Mouse (Mus musculus) spleen, adult 2 months (tissue): ENCODE measurements around the gene Spata31d1d.

ENCODE experiments used
- CTCF ChIP-seq: fragments of 200-500 bp; IDR thresholded peaks from 2 replicates; pipeline ENCODE4 v1.5.1; 2011; ENCODE audit warnings: mild to moderate bottlenecking, inconsistent platforms; ENCODE audit not compliant: insufficient read depth, insufficient read length, insufficient replicate concordance; ENCODE audit errors: extremely low read depth
- POLR2A ChIP-seq: fragments of 200-500 bp; IDR thresholded peaks from 2 replicates; pipeline ENCODE4 v1.6.1; 2011; ENCODE audit warnings: low read depth, low read length, inconsistent platforms

GRCm38 (mm10) chr13:59746164-59746563 lies 14.6 kb upstream of the Spata31d1d start:
- no peak for TF ChIP-seq CTCF
- TF ChIP-seq POLR2A: no peak
